Mouse (Mus musculus): ENCODE measurements around the gene Olfr916.

Olfr916 gene

DNA sequence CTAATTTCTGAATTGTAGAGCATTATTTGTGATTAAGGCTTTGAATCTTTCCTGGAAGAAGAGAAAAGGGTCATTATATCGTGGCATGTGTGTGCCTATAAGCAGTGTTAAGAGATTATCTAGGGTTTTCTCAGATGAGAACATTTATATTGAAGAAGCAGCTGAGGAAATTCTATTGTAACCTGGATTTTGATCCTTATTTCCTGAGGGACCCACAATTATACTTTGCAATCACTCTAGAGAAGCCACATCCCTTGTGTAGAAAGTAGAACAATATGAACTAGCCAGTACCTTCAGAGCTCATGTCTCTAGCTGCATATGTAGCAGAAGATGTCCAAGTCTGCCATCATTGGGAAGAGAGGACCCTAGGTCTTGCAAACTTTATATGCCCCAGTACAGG, at the start of gene Olfr916:
TSS of gene Olfr916 (minus strand) at position 101 of the 400 bp plus-strand sequence.
- DNase-seq (ENCODE audit: extremely low read depth, low read depth, low spot score): no peak

DNA sequence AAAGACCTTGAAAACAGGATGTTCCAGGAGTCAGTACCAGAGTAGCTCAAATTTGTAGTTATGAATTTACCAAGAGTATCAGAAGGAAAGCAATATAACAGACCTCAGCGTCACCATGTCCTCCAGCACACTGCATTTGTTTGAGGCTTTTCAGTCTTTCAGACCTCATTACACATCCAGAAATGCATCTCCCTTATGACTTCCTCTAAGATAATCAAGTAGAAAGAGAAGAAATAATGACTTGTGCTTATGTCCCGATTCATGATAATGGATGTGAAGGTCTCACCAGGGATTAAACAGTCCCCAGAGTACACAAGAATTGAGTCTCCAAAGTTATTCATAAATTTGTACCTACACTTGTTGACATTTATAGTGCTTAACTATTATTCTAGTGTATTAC, 14.8 kb upstream of the Olfr916 start, which contains the start of gene Olfr918:
TSS of gene Olfr918 (minus strand) at position 101 of the 400 bp plus-strand sequence.
- no peak for DNase-seq (ENCODE audit: extremely low read depth, low read depth, low spot score)

DNA sequence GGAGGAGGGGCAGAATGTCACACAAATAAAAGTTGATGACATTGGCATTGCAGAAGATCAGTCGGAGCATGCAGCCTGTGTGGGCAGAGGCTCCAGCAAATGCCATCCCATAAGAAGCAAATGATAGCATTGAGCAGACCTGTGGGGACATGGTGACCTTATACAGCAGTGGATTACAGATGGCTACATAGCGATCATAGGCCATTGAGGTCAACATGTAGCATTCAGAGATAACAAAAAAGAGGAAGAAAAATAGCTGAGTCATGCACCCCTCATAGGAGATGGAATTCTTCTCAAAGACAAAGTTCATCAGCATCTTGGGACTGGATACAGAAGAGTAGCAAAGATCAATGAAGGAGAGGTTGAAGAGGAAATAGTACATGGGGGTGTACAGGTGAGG, 13.2 kb upstream of the Olfr916 start:
- DNase-seq (ENCODE audit: extremely low read depth, low read depth, low spot score): no peak

DNA sequence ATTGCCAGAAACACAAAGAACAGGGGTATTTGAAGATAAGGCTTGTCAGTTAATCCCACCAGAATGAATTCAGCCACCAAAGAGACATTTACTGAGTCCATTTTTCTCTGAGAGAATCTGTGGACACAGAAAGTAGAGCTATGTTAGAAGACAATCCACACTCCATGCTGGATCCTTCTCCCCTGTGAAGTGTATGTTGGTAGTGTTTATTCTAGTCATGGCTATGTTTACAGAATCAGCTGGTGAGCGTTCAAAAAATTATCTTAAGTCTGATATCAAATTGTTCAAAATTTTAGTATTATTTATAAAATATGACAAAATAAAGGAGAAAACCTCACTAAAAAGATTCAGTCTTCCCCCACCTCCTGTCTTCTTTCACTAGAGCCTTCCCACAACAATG, 6.1 kb upstream of the Olfr916 start, which contains the start of gene Olfr917:
TSS of gene Olfr917 (minus strand) at position 101 of the 400 bp plus-strand sequence.
- DNase-seq (ENCODE audit: extremely low read depth, low read depth, low spot score): no peak

DNA sequence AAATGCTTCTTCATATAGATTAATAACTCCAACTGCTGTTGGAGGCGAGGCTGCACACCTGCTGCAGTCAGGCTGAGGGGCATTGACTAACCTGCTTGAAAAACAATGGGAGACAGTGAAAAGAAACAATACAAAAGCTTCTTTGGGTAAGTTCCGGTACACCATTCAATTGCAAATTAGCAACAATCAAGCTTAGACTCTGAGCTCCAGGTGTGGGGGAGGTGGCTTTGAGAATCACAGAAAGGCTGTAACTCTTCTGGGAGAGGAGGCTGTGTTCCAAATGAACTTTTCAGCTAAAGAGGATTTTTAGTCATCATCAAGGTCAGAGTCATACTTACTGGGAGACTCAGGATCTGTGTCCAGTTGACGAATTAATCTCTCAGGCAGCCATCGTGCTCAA, 27.3 kb downstream of the Olfr916 start:
- no peak for DNase-seq (ENCODE audit: extremely low read depth, low read depth, low spot score)
